Mouse (Mus musculus): ENCODE measurements at regions not wholly inside any gene's neighbourhood (a gene's known extent, or its start where the extent isn't known, plus 50 kb on each side); places are given as distances from the start of the nearest gene placed in this dataset.
A peak's percentile ranks its signal among the peaks of the same experiment; 100 is the strongest.
"Not testable (repeated sequence)": the region's sequence is repeated elsewhere in the genome, so short reads cannot be mapped to it uniquely, and the experiment has no call there.

GRCm38 (mm10) chr6:73676979-73677378, 207.5 kb upstream of the 4931417E11Rik start:
- no peak for DNase-seq (ENCODE audit: low spot score in 2 of 2)

- no peak for DNase-seq (ENCODE audit: low spot score in 2 of 2)
Observed at GRCm38 (mm10) chr6:73669401-73669800, 199.9 kb upstream of the 4931417E11Rik start.

GRCm38 (mm10) chr6:73658988-73659387, 189.5 kb upstream of the 4931417E11Rik start:
- DNase-seq (ENCODE audit: low spot score in 2 of 2): peak; percentile 9 to 49

- no peak for DNase-seq (ENCODE audit: low spot score in 2 of 2)
Observed at GRCm38 (mm10) chr6:73645378-73645777, 175.9 kb upstream of the 4931417E11Rik start.

GRCm38 (mm10) chr6:73644778-73645267, 175.4 kb upstream of the 4931417E11Rik start:
- peak; percentile 46 to 87 for DNase-seq (ENCODE audit: low spot score in 2 of 2)

GRCm38 (mm10) chr6:73628600-73628999, 159.1 kb upstream of the 4931417E11Rik start:
- no peak for DNase-seq (ENCODE audit: low spot score in 2 of 2)

- DNase-seq (ENCODE audit: low spot score in 2 of 2): no peak
Observed at GRCm38 (mm10) chr6:73626451-73626850, 157.0 kb upstream of the 4931417E11Rik start.

- DNase-seq (ENCODE audit: low spot score in 2 of 2): no peak
Observed at GRCm38 (mm10) chr6:73624211-73624610, 154.7 kb upstream of the 4931417E11Rik start.

GRCm38 (mm10) chr6:73621839-73622426, 152.5 kb upstream of the 4931417E11Rik start:
- DNase-seq (ENCODE audit: low spot score in 2 of 2): no peak

GRCm38 (mm10) chr6:73612266-73612665, 142.8 kb upstream of the 4931417E11Rik start:
- DNase-seq (ENCODE audit: low spot score in 2 of 2): no peak

- DNase-seq (ENCODE audit: low spot score in 2 of 2): no peak
Observed at GRCm38 (mm10) chr6:73611839-73612238, 142.4 kb upstream of the 4931417E11Rik start.

GRCm38 (mm10) chr6:73610048-73610624, 140.7 kb upstream of the 4931417E11Rik start:
- DNase-seq (ENCODE audit: low spot score in 2 of 2): no peak

GRCm38 (mm10) chr6:73587686-73588085, 118.2 kb upstream of the 4931417E11Rik start:
- DNase-seq (ENCODE audit: low spot score in 2 of 2): no peak

- peak in 1 of 2 experiments; percentile 36 for DNase-seq (ENCODE audit: low spot score in 2 of 2)
Observed at GRCm38 (mm10) chr6:73576708-73577107, 107.2 kb upstream of the 4931417E11Rik start.

- DNase-seq (ENCODE audit: low spot score in 2 of 2): no peak
Observed at GRCm38 (mm10) chr6:73560000-73560399, 90.5 kb upstream of the 4931417E11Rik start.

- no peak for DNase-seq (ENCODE audit: low spot score in 2 of 2)
Observed at GRCm38 (mm10) chr6:73530559-73530958, 61.1 kb upstream of the 4931417E11Rik start.

- no peak for DNase-seq (ENCODE audit: low spot score in 2 of 2)
Observed at GRCm38 (mm10) chr6:73530098-73530497, 60.6 kb upstream of the 4931417E11Rik start.

GRCm38 (mm10) chr6:73523658-73524057, 54.2 kb upstream of the 4931417E11Rik start:
- no peak for DNase-seq (ENCODE audit: low spot score in 2 of 2)

- DNase-seq (ENCODE audit: low spot score in 2 of 2): not testable (repeated sequence)
Observed at GRCm38 (mm10) chr6:73519894-73520293, 50.4 kb upstream of the 4931417E11Rik start.

All from layer of hippocampus, postnatal 14 days (tissue).